Mouse (Mus musculus) intestine, embryonic 16.5 days (tissue): Measurements from ENCODE around the gene Iffo1. TPM values are rescaled to one million over a fixed set of nuclear protein-coding genes. Genes with fewer than 3 reads are reported as not detected.

ENCODE experiments used
- ATAC-seq: fragments of 200-750 bp; cut with Nextera tagmentation; 2 replicates; pipeline ENCODE4 v1.8.0; 2017; ENCODE audit warnings: moderate TSS enrichment, moderate library complexity
- H3K27ac ChIP-seq: fragments of 300-500 bp; sonication (generic); 2 replicates; pipeline ENCODE4 v1.5.1; 2014; ENCODE audit warnings: mild to moderate bottlenecking, low read length
- H3K27me3 ChIP-seq: fragments of 300-500 bp; sonication (generic); replicated peaks from 2 replicates; pipeline ENCODE4 v1.6.1; 2014; ENCODE audit warnings: low read length, control low read depth, mixed read lengths; ENCODE audit not compliant: control insufficient read depth, insufficient read depth
- H3K36me3 ChIP-seq: fragments of 300-500 bp; sonication (generic); 2 replicates; pipeline ENCODE4 v1.6.1; 2014; ENCODE audit warnings: low read length, control low read depth; ENCODE audit not compliant: control insufficient read depth, insufficient read depth
- H3K4me1 ChIP-seq: fragments of 300-500 bp; sonication (generic); 2 replicates; pipeline ENCODE4 v1.6.1; 2014; ENCODE audit warnings: low read length, control low read depth, mixed read lengths; ENCODE audit not compliant: control insufficient read depth, insufficient read depth
- H3K4me2 ChIP-seq: fragments of 300-500 bp; sonication (generic); 2 replicates; pipeline ENCODE4 v1.6.1; 2014; ENCODE audit warnings: low read depth, low read length, control low read depth
- H3K4me3 ChIP-seq: fragments of 300-500 bp; sonication (generic); 2 replicates; pipeline ENCODE4 v1.5.1; 2014; ENCODE audit warnings: mild to moderate bottlenecking, low read length
- H3K9ac ChIP-seq: fragments of 300-500 bp; sonication (generic); 2 replicates; pipeline ENCODE4 v1.6.1; 2014; ENCODE audit warnings: low read depth, low read length
- H3K9me3 ChIP-seq: fragments of 300-500 bp; sonication (generic); 2 replicates; pipeline ENCODE4 v1.6.1; 2016; ENCODE audit warnings: low read length, control low read depth; ENCODE audit not compliant: control insufficient read depth
- WGBS: fragments of 180-500 bp; shearing (Covaris S2); extraction: QIAGEN DNeasy Blood & Tissue Kit; methylation state at CpG from one replicate; pipeline ENCODE4 v1.1.7; 2014; 5-methylcytosine and 5-hydroxymethylcytosine counted together
- microRNA-seq: library from miRNA; unstranded; fragments of <30 nt; microRNA quantifications from one replicate; pipeline ENCODE4, GENCODE M21; 2016
- polyA plus RNA-seq: library from polyadenylated mRNA; unstranded; fragments of >200 nt; fragmentation: Nextera tagmentation; extraction: Ambion mirVana; gene quantifications from 2 replicates; pipeline ENCODE4 v1.2.1, GENCODE M21; 2015

The Iffo1 gene
- polyA plus RNA-seq, 1 experiment from 2014 or later: 4.5 TPM

DNA sequence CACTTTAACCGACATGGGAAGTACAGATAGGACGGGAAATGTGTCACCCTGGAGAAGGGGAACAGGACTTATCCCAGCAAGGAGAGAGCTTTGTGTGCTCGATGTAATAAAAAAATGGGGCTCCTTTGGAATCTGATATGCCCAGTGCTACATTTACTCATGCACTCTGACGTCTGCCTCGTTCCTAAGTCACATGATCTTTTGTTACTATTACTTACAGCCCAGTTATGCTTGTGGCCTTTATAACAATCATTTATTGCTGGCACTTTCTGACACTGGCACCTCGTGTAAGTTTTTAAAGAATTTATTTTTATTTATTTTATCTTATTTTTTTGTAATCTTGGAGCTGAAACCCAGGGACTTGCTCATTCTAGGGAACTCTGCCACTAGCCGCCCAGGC lies 48.3 kb downstream of the Iffo1 start:
- peaks cover 6% of the 10 kb centered on the region; the same call in 1 of the 2 replicates for H3K4me1 ChIP-seq
- no peak overlapping the region for H3K9ac ChIP-seq
- no peaks in the 10 kb centered on the region for H3K27me3 ChIP-seq
- no peaks in the 10 kb centered on the region for H3K36me3 ChIP-seq
- peak overlapping the region; percentile 70 for H3K4me3 ChIP-seq
- H3K27ac ChIP-seq: no peak overlapping the region
- ATAC-seq: no peak
- H3K9me3 ChIP-seq: no peaks in the 10 kb centered on the region
- H3K4me2 ChIP-seq: peak overlapping the region; percentile 81; the same call in 1 of the 2 replicates
- 56% methylated on average over 7 of the region's 7 CpGs for WGBS

DNA sequence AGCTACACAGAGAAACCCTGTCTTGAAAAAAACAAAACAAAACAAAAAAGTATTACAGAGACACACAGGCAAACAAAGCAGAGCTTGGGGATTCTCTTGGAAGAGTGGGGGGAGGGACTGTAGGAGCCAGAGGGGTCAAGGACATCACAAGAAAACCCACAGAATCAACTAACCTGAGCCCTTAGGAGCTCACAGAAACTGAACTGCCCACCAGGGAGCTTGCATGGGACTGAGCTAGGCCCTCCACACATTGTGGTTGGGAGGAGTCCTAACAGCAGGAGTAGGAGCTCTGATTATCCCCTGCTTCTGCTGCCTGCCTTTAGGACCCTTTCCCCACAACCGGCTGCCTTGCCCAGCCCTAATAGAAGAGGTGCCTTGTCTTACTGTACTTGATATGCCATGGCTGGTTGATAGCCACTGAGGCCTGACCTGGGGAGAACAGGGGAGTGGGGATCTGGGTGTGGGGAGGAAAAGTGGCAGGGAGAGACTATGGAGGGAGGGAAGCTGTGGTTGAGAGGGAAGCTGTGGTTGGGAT lies 50.6 kb downstream of the Iffo1 start:
- H3K4me3 ChIP-seq: no peak overlapping the region
- no peak overlapping the region for H3K4me2 ChIP-seq
- 45% methylated on average over 1 of the region's 1 CpGs for WGBS
- no peak overlapping the region for H3K27ac ChIP-seq
- peaks cover 6% of the 10 kb centered on the region; the same call in 1 of the 2 replicates for H3K4me1 ChIP-seq
- H3K9me3 ChIP-seq: no peaks in the 10 kb centered on the region
- no peak overlapping the region for H3K9ac ChIP-seq
- no peaks in the 10 kb centered on the region for H3K27me3 ChIP-seq
- H3K36me3 ChIP-seq: no peaks in the 10 kb centered on the region
- no peak for ATAC-seq

DNA sequence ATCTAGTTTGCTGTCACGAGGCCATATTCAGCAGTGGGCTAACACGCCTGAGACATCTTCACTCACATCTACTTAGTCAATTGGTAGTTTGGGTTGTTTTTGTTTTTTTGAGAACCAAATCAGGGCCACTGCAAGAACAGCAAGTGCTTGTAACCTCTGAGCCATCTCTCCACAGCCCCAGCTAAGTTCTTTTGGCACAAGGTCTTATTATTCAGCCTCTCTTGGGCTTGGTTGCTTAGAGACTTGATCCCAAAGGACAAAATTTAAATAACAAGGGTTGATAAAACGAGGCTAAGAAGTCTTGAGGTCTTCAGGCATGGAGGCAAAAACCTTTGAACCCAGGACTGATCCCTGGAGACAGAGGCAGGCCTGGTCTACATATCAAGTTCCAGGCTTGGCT lies 51.3 kb downstream of the Iffo1 start:
- WGBS: 67% methylated on average over 3 of the region's 3 CpGs
- no peaks in the 10 kb centered on the region for H3K36me3 ChIP-seq

DNA sequence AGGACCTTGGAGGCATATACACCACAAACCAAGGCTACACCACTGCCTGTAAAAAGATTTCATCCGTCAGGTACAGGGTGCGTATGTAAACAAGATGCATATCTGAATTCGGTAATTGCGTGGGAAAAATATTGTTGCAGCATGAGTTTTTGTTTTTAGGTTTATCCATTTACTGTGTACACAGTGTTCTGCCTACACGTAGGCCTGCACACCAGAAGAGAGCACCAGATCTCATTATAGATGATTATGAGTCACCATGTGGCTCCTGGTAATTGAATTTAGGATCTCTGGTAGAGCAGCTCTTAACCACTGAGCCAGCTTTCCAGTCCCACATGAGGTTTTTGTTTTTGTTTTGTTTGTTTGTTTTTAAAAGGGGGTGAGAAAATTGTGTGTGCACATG lies 52.1 kb downstream of the Iffo1 start:
- Histone ChIP-seq H3K4me2 (no peak overlapping the region), H3K4me1 (peaks cover 4% of the 10 kb centered on the region; the same call in 1 of the 2 replicates), H3K27me3 (no peaks in the 10 kb centered on the region), H3K4me3 (no peak overlapping the region), H3K27ac (no peak overlapping the region), H3K9ac (no peak overlapping the region), H3K36me3 (no peaks in the 10 kb centered on the region), H3K9me3 (no peaks in the 10 kb centered on the region)
- no peak for ATAC-seq
- whole genome bisulfite sequencing: 73% methylated on average over 5 of the region's 5 CpGs

More for the DNA sequence above, 51.3 kb downstream of the Iffo1 start:
- no peak for ATAC-seq
- peaks cover 4% of the 10 kb centered on the region; the same call in 1 of the 2 replicates for H3K4me1 ChIP-seq
- no peak overlapping the region for H3K4me2 ChIP-seq
- no peaks in the 10 kb centered on the region for H3K9me3 ChIP-seq
- no peak overlapping the region for H3K9ac ChIP-seq
- no peaks in the 10 kb centered on the region for H3K27me3 ChIP-seq
- H3K27ac ChIP-seq: no peak overlapping the region
- H3K4me3 ChIP-seq: no peak overlapping the region

DNA sequence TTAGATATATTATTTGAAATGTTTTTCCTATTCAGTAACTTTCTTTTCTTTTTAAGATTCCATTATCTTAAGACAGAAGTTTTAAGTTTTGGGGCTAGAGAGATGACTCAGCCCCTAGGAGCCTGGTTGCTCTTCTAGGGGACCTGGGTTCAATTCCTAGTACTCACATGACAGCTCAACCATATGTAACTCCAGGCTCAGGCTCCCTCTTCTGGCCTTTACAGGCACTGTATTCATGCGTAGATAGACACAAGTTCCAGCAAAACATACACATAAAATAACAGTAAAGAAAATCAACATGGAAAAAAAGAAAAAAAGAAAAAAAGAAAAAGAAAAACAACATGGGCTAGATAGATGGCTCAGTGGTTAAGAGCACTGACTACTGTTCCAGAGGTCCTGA lies 65.4 kb downstream of the Iffo1 start:
- Histone ChIP-seq H3K27ac (no peak overlapping the region), H3K4me1 (no peaks in the 10 kb centered on the region), H3K9me3 (no peaks in the 10 kb centered on the region), H3K36me3 (no peaks in the 10 kb centered on the region), H3K4me3 (no peak overlapping the region), H3K9ac (no peak overlapping the region), H3K27me3 (peaks cover 3% of the 10 kb centered on the region; the same call in 1 of the 2 replicates), H3K4me2 (no peak overlapping the region)
- WGBS: 81% methylated on average over 1 of the region's 1 CpGs
- ATAC-seq: no peak

Small RNA genes lying within 50 kb of the gene (microRNA-seq; reads per million reads assigned to microRNA genes)
- gene Mir3098 (0.68 reads per million), gene Mir7045 (not detected)

Other genes with a start within 250 kb of the Iffo1 start
- 1.9 TPM in 2 replicates for gene Lag3, start 233.5 kb upstream of the Iffo1 start, polyA plus RNA-seq
- gene Ptms, start 225.1 kb upstream of the Iffo1 start, polyA plus RNA-seq: 87.8 and 173 TPM in 2 replicates
- gene Mlf2, start 213.9 kb upstream of the Iffo1 start, polyA plus RNA-seq: 296 and 299 TPM in 2 replicates
- gene Cops7a, start 179.7 kb upstream of the Iffo1 start, polyA plus RNA-seq: 170 and 176 TPM in 2 replicates
- gene Pianp, start 148.5 kb upstream of the Iffo1 start, polyA plus RNA-seq: 1.9 and 2.0 TPM in 2 replicates
- 8.9 and 10.3 TPM in 2 replicates for gene Zfp384, start 136.1 kb upstream of the Iffo1 start, polyA plus RNA-seq
- 96.0 and 105 TPM in 2 replicates for gene Ing4, start 105.5 kb upstream of the Iffo1 start, polyA plus RNA-seq
- gene Acrbp, start 95.6 kb upstream of the Iffo1 start, polyA plus RNA-seq: 9.8 and 10.6 TPM in 2 replicates
- gene Lpar5, start 77.3 kb upstream of the Iffo1 start, polyA plus RNA-seq: 9.4 and 9.7 TPM in 2 replicates
- 41.3 and 44.8 TPM in 2 replicates for gene Chd4, start 49.3 kb upstream of the Iffo1 start, polyA plus RNA-seq
- gene Nop2, start 13.3 kb upstream of the Iffo1 start, polyA plus RNA-seq: 59.5 and 66.8 TPM in 2 replicates
- 2,256 and 2,328 TPM in 2 replicates for gene Gapdh, start 21.2 kb downstream of the Iffo1 start, polyA plus RNA-seq
- 67.8 and 78.0 TPM in 2 replicates for gene Ncapd2, start 46.5 kb downstream of the Iffo1 start, polyA plus RNA-seq
- 267 and 284 TPM in 2 replicates for gene Mrpl51, start 46.6 kb downstream of the Iffo1 start, polyA plus RNA-seq
- 5.0 and 5.9 TPM in 2 replicates for gene Vamp1, start 70.3 kb downstream of the Iffo1 start, polyA plus RNA-seq
- 13.3 and 14.4 TPM in 2 replicates for gene Tapbpl, start 86.6 kb downstream of the Iffo1 start, polyA plus RNA-seq
- 2.0 and 2.3 TPM in 2 replicates for gene Cd27, start 91.8 kb downstream of the Iffo1 start, polyA plus RNA-seq
- gene Tuba3a, start 140.8 kb downstream of the Iffo1 start, polyA plus RNA-seq: 0.09 and 0.17 TPM in 2 replicates
- gene Ltbr, start 168.6 kb downstream of the Iffo1 start, polyA plus RNA-seq: 106 and 107 TPM in 2 replicates
- gene Scnn1a, start 175.4 kb downstream of the Iffo1 start, polyA plus RNA-seq: 5.0 and 7.6 TPM in 2 replicates
- gene Tnfrsf1a, start 204.1 kb downstream of the Iffo1 start, polyA plus RNA-seq: 90.0 and 95.3 TPM in 2 replicates
- 13.2 and 19.1 TPM in 2 replicates for gene Plekhg6, start 235.6 kb downstream of the Iffo1 start, polyA plus RNA-seq